Mouse (Mus musculus) G1E (cell line): ENCODE measurements around the gene Ulk4. TPM values are rescaled to one million over a fixed set of nuclear protein-coding genes. Genes with fewer than 3 reads are reported as not detected.

Experiments used
- ATAC-seq: 2 replicates; pipeline ENCODE4 v1.8.0; 2016; ENCODE audit warnings: mild to moderate bottlenecking; ENCODE audit not compliant: insufficient number of reproducible peaks, poor library complexity, low FRiP score, severe bottlenecking; ENCODE audit errors: extremely low read depth
- DNase-seq: peaks from one replicate; pipeline ENCODE4 v3.0.0; 2012; ENCODE audit warnings: low spot score
- H3K27me3 ChIP-seq: 2 replicates; pipeline ENCODE4 v1.6.1; 2012; ENCODE audit warnings: mild to moderate bottlenecking, low read length, inconsistent platforms; ENCODE audit not compliant: insufficient read depth
- H3K36me3 ChIP-seq: replicated peaks from 2 replicates; pipeline ENCODE3; 2012; ENCODE audit warnings: mild to moderate bottlenecking, inconsistent platforms
- H3K4me1 ChIP-seq: 2 replicates; pipeline ENCODE4 v1.6.1; 2012; ENCODE audit warnings: low read depth, low read length, inconsistent platforms, mixed read lengths; ENCODE audit not compliant: insufficient read depth
- H3K4me3 ChIP-seq: 2 replicates; pipeline ENCODE4 v1.5.1; 2012; ENCODE audit warnings: low read depth, mild to moderate bottlenecking, inconsistent platforms, low read length, moderate library complexity, mixed read lengths
- H3K9me3 ChIP-seq: replicated peaks from 2 replicates; pipeline ENCODE4 v1.6.1; 2012; ENCODE audit warnings: inconsistent platforms
- CTCF ChIP-seq: IDR thresholded peaks from 2 replicates; pipeline ENCODE4 v1.5.1; 2012; ENCODE audit warnings: low read depth, low read length, inconsistent platforms, mixed read lengths
- GATA1 ChIP-seq: IDR thresholded peaks from 2 replicates; pipeline ENCODE4 v1.6.1; 2012; ENCODE audit warnings: borderline replicate concordance, low read length, inconsistent platforms, mixed read lengths
- GATA2 ChIP-seq: IDR thresholded peaks from 2 replicates; pipeline ENCODE4 v1.6.1; 2012; ENCODE audit warnings: low read depth, low read length, inconsistent platforms, borderline replicate concordance
- POLR2AphosphoS5 ChIP-seq: IDR thresholded peaks from 2 replicates; pipeline ENCODE4 v1.6.1; 2012; ENCODE audit warnings: low read depth, low read length, inconsistent platforms; ENCODE audit not compliant: insufficient replicate concordance
- TAL1 ChIP-seq: conservative IDR thresholded peaks from 2 replicates; pipeline ENCODE4 v1.6.1; 2012; ENCODE audit warnings: low read depth, low read length, inconsistent platforms, mixed read lengths
- polyA plus RNA-seq: library from polyadenylated mRNA; stranded (reverse); fragments of >175 nt; gene quantifications from 2 replicates; pipeline ENCODE4 v1.2.3, GENCODE M21; 2012
- total RNA-seq, 2 experiments: library from RNA; stranded (forward) in 1 of 2; stranded (reverse) in 1 of 2; fragments of 200-1000 nt in 1 of 2; fragments of >200 nt in 1 of 2; fragmentation: Nextera tagmentation in 1 of 2; gene quantifications; 2 replicates each; pipeline ENCODE4 v1.2.3; 2014 to 2017

Ulk4 gene
- total and polyA plus RNA-seq, 3 experiments: 0.52 to 3.2 (median 1.6) TPM

- no peak overlapping the region for H3K4me3 ChIP-seq
- no peak for DNase-seq
- TF ChIP-seq CTCF (no peak), POLR2AphosphoS5 (no peak), TAL1 (no peak), GATA2 (no peak), GATA1 (no peak)
These were observed 257.1 kb downstream of the Ulk4 start for GRCm38 (mm10) chr9:121019932-121020331.

GRCm38 (mm10) chr9:121018524-121019315, 258.3 kb downstream of the Ulk4 start:
- ATAC-seq (no peak), DNase-seq (no peak)
- no peak for TF ChIP-seq GATA1

More at GRCm38 (mm10) chr9:121019932-121020331, 257.1 kb downstream of the Ulk4 start:
- H3K4me1 ChIP-seq: no peaks in the 10 kb centered on the region
- H3K36me3 ChIP-seq: no peaks in the 10 kb centered on the region
- ATAC-seq: no peak
- peaks cover 14% of the 10 kb centered on the region for H3K9me3 ChIP-seq
- peaks cover 13% of the 10 kb centered on the region; the same call in 1 of the 2 replicates for H3K27me3 ChIP-seq

GRCm38 (mm10) chr9:121015810-121016502, 261.0 kb downstream of the Ulk4 start:
- no peak for DNase-seq
- no peaks in the 10 kb centered on the region for H3K36me3 ChIP-seq
- H3K4me1 ChIP-seq: no peaks in the 10 kb centered on the region
- no peak for TF ChIP-seq GATA2
- TF ChIP-seq GATA1: no peak
- TF ChIP-seq POLR2AphosphoS5: no peak
- no peak for TF ChIP-seq CTCF
- TF ChIP-seq TAL1: no peak
- peaks cover 1% of the 10 kb centered on the region for H3K9me3 ChIP-seq
- ATAC-seq: no peak
- H3K4me3 ChIP-seq: no peak overlapping the region
- H3K27me3 ChIP-seq: peaks cover 13% of the 10 kb centered on the region; the same call in 1 of the 2 replicates

More at GRCm38 (mm10) chr9:121018524-121019315, 258.3 kb downstream of the Ulk4 start:
- H3K36me3 ChIP-seq: no peaks in the 10 kb centered on the region
- H3K27me3 ChIP-seq: peaks cover 13% of the 10 kb centered on the region; the same call in 1 of the 2 replicates
- H3K4me3 ChIP-seq: no peak overlapping the region
- H3K9me3 ChIP-seq: peaks cover 11% of the 10 kb centered on the region
- no peaks in the 10 kb centered on the region for H3K4me1 ChIP-seq

GRCm38 (mm10) chr9:121011540-121011939, 265.5 kb downstream of the Ulk4 start:
- no peak for DNase-seq
- Histone ChIP-seq H3K4me1 (no peaks in the 10 kb centered on the region), H3K36me3 (no peaks in the 10 kb centered on the region), H3K27me3 (peaks cover 8% of the 10 kb centered on the region; the same call in 1 of the 2 replicates), H3K9me3 (no peaks in the 10 kb centered on the region), H3K4me3 (no peak overlapping the region)
- ATAC-seq: no peak
- TF ChIP-seq CTCF: no peak
- TF ChIP-seq GATA2: no peak
- TF ChIP-seq TAL1: no peak
- no peak for TF ChIP-seq GATA1
- no peak for TF ChIP-seq POLR2AphosphoS5

GRCm38 (mm10) chr9:121010544-121010943, 266.5 kb downstream of the Ulk4 start:
- DNase-seq: no peak
- Histone ChIP-seq H3K27me3 (peaks cover 2% of the 10 kb centered on the region; the same call in 1 of the 2 replicates), H3K9me3 (no peaks in the 10 kb centered on the region), H3K36me3 (no peaks in the 10 kb centered on the region), H3K4me3 (no peak overlapping the region), H3K4me1 (no peaks in the 10 kb centered on the region)
- ATAC-seq: no peak
- TF ChIP-seq GATA1: no peak
- TF ChIP-seq TAL1: no peak
- no peak for TF ChIP-seq CTCF
- TF ChIP-seq GATA2: no peak
- TF ChIP-seq POLR2AphosphoS5: no peak

- no peak for ATAC-seq
- Histone ChIP-seq H3K4me1 (no peaks in the 10 kb centered on the region), H3K36me3 (no peaks in the 10 kb centered on the region), H3K4me3 (no peak overlapping the region), H3K9me3 (no peaks in the 10 kb centered on the region), H3K27me3 (peaks cover 13% of the 10 kb centered on the region; the same call in 1 of the 2 replicates)
- no peak for TF ChIP-seq TAL1
- no peak for TF ChIP-seq GATA1
- no peak for TF ChIP-seq CTCF
- no peak for TF ChIP-seq POLR2AphosphoS5
- no peak for TF ChIP-seq GATA2
- no peak for DNase-seq
These were observed 271.0 kb downstream of the Ulk4 start for GRCm38 (mm10) chr9:121005961-121006360.
